Mouse (Mus musculus): ENCODE results near the gene Sass6. TPM values are rescaled to one million over a fixed set of nuclear protein-coding genes. Genes with fewer than 3 reads are reported as not detected.
"Not testable (repeated sequence)": the region's sequence is repeated elsewhere in the genome, so short reads cannot be mapped to it uniquely, and the experiment has no call there.

Gene Sass6
- polyA plus RNA-seq, 1 experiment from 2014 or later, result 28.5 TPM

DNA sequence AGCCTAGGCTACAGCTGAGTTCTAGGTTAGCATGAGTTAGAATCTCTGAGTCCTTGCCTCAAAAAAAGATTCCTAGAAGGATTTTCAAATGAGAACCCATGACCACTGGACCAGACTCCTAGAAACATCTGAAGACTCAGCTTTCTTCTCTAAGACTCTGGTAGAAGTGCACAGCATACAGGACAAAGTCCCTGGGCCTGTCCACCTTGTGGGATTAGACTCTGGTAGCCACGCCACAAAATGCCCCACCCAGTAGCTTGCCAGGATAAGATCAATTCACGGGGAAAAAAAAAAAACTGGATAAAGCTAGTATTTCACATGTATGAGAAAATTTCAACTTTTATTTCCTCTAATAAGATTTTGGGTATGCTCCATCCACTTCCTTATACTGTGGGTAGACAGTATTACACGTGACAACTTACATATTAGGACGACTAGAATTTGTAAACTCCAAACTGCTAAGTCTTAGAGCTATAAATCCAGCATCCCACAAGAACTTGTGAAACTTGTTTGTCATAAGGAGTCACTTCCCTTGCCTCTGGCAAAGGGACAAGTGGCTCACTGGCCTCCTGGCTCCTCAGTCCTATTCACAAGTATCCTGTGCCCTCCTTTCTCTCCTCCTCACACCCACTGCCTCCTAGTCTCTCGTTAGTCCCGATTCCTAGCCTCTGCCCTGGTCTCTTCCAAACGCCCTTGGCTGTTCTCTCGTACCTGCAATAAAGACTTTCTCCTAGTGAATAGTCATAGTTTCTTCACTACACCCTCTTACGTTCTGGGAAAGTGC lies 43.1 kb downstream of the Sass6 start:
- Histone ChIP-seq H3K27ac (no peak overlapping the region), H3K4me1 (replicated peaks) (no peaks in the 10 kb centered on the region), H3K27me3 (ENCODE audit: insufficient read depth, poor library complexity, severe bottlenecking) (no peaks in the 10 kb centered on the region), H3K9me3 (no peaks in the 10 kb centered on the region), H3K4me3 (no peak overlapping the region), H3K36me3 (peaks cover 100% of the 10 kb centered on the region)
- no peak for DNase-seq (ENCODE audit: low spot score)
- WGBS, result 92% methylated on average over 9 of the region's 9 CpGs

- H3K27me3 ChIP-seq (ENCODE audit: insufficient read depth, poor library complexity, severe bottlenecking), result no peaks in the 10 kb centered on the region
- no peak overlapping the region for H3K4me3 ChIP-seq
- no peaks in the 10 kb centered on the region for H3K4me1 ChIP-seq (replicated peaks)
- H3K36me3 ChIP-seq, result peaks cover 100% of the 10 kb centered on the region
- H3K9me3 ChIP-seq, result no peaks in the 10 kb centered on the region
- H3K27ac ChIP-seq, result no peak overlapping the region
- DNase-seq (ENCODE audit: low spot score), result no peak
- 86% methylated on average over 7 of the region's 7 CpGs for WGBS
Measured at GRCm38 (mm10) chr3:116638572-116638971, 43.8 kb downstream of the Sass6 start.

- WGBS, result 86% methylated on average over 1 of the region's 1 CpGs
- no peak for DNase-seq (ENCODE audit: low spot score)
- H3K36me3 ChIP-seq, result peaks cover 99% of the 10 kb centered on the region
Measured at GRCm38 (mm10) chr3:116640024-116640423, 45.2 kb downstream of the Sass6 start.

DNA sequence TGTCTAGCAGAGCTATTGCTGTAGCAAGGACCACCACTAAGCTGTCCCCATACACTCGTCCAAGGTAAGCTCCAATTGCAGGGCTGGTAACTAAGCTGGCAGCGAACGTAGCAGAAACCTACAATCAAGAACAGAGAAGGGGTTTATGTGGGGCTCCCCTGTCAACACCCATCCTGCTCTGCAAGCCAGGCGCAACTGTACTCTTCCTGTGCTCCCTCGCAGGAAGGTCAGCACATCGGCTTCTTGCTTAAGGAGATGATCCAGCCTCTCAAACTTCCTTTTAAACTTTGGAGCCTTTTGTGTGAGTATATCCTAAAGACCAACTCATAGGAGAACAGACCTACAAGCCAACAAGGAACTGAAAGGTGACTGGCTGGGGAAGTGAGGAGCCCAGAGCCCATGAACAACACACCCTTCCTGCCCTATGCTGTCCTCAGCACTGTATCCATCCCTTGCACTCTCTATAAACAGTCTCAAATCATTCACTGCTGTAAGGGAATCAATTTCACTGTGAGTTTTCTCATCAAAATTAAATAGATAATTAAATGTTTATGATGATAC lies 47.1 kb downstream of the Sass6 start:
- no peaks in the 10 kb centered on the region for H3K27me3 ChIP-seq (ENCODE audit: insufficient read depth, poor library complexity, severe bottlenecking)
- no peak for DNase-seq (ENCODE audit: low spot score)
- H3K27ac ChIP-seq, result no peak overlapping the region
- H3K4me1 ChIP-seq (replicated peaks), result no peaks in the 10 kb centered on the region
- WGBS, result 95% methylated on average over 6 of the region's 6 CpGs
- H3K4me3 ChIP-seq, result no peak overlapping the region
- peaks cover 99% of the 10 kb centered on the region for H3K36me3 ChIP-seq
- H3K9me3 ChIP-seq, result no peaks in the 10 kb centered on the region

More at GRCm38 (mm10) chr3:116640024-116640423, 45.2 kb downstream of the Sass6 start:
- H3K27me3 ChIP-seq (ENCODE audit: insufficient read depth, poor library complexity, severe bottlenecking), result no peaks in the 10 kb centered on the region
- H3K4me3 ChIP-seq, result no peak overlapping the region
- no peak overlapping the region for H3K27ac ChIP-seq
- no peaks in the 10 kb centered on the region for H3K4me1 ChIP-seq (replicated peaks)
- H3K9me3 ChIP-seq, result no peaks in the 10 kb centered on the region

DNA sequence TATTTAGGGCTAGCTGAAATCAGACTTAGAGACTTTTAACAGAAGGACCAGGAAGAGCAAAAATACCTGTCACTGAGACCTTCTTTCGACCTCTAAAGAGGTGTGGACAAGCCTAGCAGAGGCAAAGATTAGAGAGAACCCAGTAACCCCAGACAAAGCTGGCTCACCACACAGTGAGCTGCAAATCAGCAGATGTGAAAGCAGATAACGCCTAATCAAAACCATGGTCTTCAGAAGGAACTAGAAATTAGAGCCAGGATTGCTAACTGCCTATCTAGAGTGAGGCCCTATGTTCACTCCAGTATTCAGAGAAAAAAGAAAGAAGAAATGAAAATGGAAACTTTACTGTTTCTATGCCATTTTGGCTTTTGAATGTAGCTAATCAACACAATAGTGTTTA lies 47.6 kb downstream of the Sass6 start:
- Histone ChIP-seq H3K27ac (no peak overlapping the region), H3K4me3 (no peak overlapping the region), H3K27me3 (ENCODE audit: insufficient read depth, poor library complexity, severe bottlenecking) (no peaks in the 10 kb centered on the region), H3K9me3 (no peaks in the 10 kb centered on the region), H3K4me1 (replicated peaks) (no peaks in the 10 kb centered on the region), H3K36me3 (peaks cover 99% of the 10 kb centered on the region)
- DNase-seq (ENCODE audit: low spot score), result no peak
- WGBS, result 90% methylated on average over 2 of the region's 2 CpGs

- 98% methylated on average over 1 of the region's 1 CpGs for WGBS
- Histone ChIP-seq H3K4me3 (no peak overlapping the region), H3K9me3 (no peaks in the 10 kb centered on the region), H3K27me3 (ENCODE audit: insufficient read depth, poor library complexity, severe bottlenecking) (no peaks in the 10 kb centered on the region), H3K4me1 (replicated peaks) (no peaks in the 10 kb centered on the region), H3K27ac (no peak overlapping the region), H3K36me3 (peaks cover 93% of the 10 kb centered on the region)
- DNase-seq (ENCODE audit: low spot score), result no peak
Measured at GRCm38 (mm10) chr3:116646387-116646786, 51.6 kb downstream of the Sass6 start.

- no peak overlapping the region for H3K27ac ChIP-seq
- H3K36me3 ChIP-seq, result peaks cover 69% of the 10 kb centered on the region
- WGBS, result 94% methylated on average over 7 of the region's 7 CpGs
- H3K27me3 ChIP-seq (ENCODE audit: insufficient read depth, poor library complexity, severe bottlenecking), result no peaks in the 10 kb centered on the region
- no peak for DNase-seq (ENCODE audit: low spot score)
- H3K4me1 ChIP-seq (replicated peaks), result peaks cover 7% of the 10 kb centered on the region; the same call in 1 of the 2 replicates
- no peaks in the 10 kb centered on the region for H3K9me3 ChIP-seq
- no peak overlapping the region for H3K4me3 ChIP-seq
Measured at GRCm38 (mm10) chr3:116648805-116649204, 54.0 kb downstream of the Sass6 start.

DNA sequence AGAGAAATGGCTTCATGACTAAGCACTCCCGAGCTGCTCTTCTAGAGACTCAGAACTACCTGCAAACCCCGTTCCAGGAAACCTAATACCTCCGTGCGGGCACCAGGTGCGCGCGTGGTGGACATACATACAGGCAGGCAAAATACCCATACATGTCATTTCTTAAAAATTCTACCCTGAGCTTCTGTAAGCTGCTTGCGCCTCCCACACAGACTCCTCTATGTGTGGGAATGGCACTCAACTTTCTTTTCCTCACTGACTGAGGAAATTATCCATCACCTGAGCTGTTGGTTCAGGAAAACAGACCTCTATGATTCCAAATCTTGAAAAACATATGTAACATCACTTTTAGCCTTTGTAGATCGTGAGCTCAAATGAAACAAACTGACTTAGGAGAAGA lies 55.9 kb downstream of the Sass6 start:
- DNase-seq (ENCODE audit: low spot score), result no peak
- 96% methylated on average over 9 of the region's 9 CpGs for WGBS
- Histone ChIP-seq H3K36me3 (peaks cover 51% of the 10 kb centered on the region), H3K27ac (no peak overlapping the region), H3K27me3 (ENCODE audit: insufficient read depth, poor library complexity, severe bottlenecking) (no peaks in the 10 kb centered on the region), H3K9me3 (no peaks in the 10 kb centered on the region), H3K4me3 (no peak overlapping the region), H3K4me1 (replicated peaks) (peaks cover 7% of the 10 kb centered on the region; the same call in 1 of the 2 replicates)

DNA sequence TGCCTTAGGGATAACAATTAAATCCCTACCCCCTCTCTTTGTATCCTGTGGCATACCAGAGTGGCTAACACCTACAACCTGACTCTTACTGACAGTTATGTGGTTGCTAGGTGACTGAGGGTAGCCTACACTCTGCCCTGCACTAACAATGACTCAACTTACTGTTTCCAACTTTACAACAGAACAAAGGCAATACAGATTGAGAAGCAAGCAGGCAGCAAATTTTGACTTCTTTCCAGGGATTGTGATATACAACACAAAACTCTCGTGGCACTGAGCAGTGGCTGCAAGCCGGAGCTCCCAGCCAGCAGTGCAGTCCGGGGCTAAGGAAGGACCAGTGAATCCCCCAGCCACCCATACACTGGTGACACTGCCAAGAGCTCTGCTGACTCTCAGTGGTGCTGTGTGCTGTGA lies 57.3 kb downstream of the Sass6 start:
- Histone ChIP-seq H3K36me3 (peaks cover 37% of the 10 kb centered on the region), H3K9me3 (no peaks in the 10 kb centered on the region), H3K4me3 (no peak overlapping the region), H3K27ac (no peak overlapping the region), H3K27me3 (ENCODE audit: insufficient read depth, poor library complexity, severe bottlenecking) (no peaks in the 10 kb centered on the region), H3K4me1 (replicated peaks) (peaks cover 14% of the 10 kb centered on the region; the same call in 1 of the 2 replicates)
- 81% methylated on average over 3 of the region's 3 CpGs for WGBS
- no peak for DNase-seq (ENCODE audit: low spot score)

- no peak overlapping the region for H3K4me3 ChIP-seq
- H3K27ac ChIP-seq, result no peak overlapping the region
- no peaks in the 10 kb centered on the region for H3K9me3 ChIP-seq
- H3K27me3 ChIP-seq (ENCODE audit: insufficient read depth, poor library complexity, severe bottlenecking), result no peaks in the 10 kb centered on the region
- peaks cover 14% of the 10 kb centered on the region; the same call in 1 of the 2 replicates for H3K4me1 ChIP-seq (replicated peaks)
- DNase-seq (ENCODE audit: low spot score), result no peak
- H3K36me3 ChIP-seq, result peaks cover 24% of the 10 kb centered on the region
- 88% methylated on average over 5 of the region's 5 CpGs for WGBS
Measured at GRCm38 (mm10) chr3:116653278-116653945, 58.6 kb downstream of the Sass6 start.

DNA sequence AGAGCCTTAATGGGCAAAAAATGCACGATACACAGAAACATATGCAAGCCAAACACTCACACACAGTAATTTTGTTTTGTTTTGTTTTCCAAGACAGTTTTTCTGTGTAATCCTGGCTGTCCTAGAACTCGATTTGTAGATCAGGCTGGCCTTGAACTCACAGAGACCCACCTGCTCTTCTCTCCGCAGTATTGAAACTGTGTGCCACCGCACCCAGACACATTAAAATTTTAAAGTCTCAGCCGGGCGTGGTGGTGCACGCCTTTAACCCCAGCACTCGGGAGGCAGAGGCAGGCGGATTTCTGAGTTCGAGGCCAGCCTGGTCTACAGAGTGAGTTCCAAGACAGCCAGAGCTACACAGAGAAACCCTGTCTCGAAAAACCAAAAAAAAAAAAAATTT lies 59.3 kb downstream of the Sass6 start:
- H3K9me3 ChIP-seq; H3K27ac ChIP-seq; H3K4me3 ChIP-seq; H3K27me3 ChIP-seq (ENCODE audit: insufficient read depth, poor library complexity, severe bottlenecking); DNase-seq (ENCODE audit: low spot score): not testable (repeated sequence)
- WGBS, result 95% methylated on average over 11 of the region's 11 CpGs
- Histone ChIP-seq H3K36me3 (peaks cover 17% of the 10 kb centered on the region), H3K4me1 (replicated peaks) (peaks cover 17% of the 10 kb centered on the region)

DNA sequence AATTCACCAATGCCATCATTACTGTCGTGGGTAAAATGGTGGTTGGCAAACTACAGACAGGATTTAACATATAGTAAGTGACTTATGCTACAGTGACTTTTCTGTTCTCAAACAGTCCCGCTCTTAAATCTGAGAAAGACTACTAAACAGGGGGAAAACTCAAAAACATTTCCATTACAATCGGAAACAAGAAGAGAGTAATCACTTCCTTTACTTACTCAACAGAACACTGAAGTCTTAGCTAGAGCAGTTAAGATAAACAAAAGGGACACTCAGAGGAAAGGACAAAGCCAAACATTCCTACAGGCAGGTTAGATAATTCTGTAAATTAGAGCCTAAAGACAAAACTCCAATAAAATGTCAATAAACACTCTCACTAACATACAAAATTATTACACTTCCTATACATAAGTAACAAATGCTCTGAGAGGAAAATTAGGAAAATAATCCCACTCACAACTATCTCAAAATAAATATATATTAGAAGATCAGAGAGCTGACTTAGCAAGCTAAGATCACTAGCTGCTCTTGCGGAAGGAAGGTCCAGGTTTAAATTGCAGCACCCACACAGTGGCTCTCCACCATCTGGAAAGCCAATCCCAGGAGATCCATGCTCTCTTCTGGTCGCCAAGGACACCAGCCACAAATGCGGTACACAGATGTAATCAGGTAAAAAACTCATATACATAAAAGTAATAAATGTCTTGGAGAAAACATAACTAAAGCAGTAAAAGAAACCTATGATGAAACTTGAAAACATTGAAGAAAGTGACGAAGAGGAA lies 61.6 kb downstream of the Sass6 start:
- no peak for DNase-seq (ENCODE audit: low spot score)
- Histone ChIP-seq H3K27me3 (ENCODE audit: insufficient read depth, poor library complexity, severe bottlenecking) (no peaks in the 10 kb centered on the region), H3K36me3 (no peaks in the 10 kb centered on the region), H3K4me3 (no peak overlapping the region), H3K9me3 (no peaks in the 10 kb centered on the region), H3K4me1 (replicated peaks) (peaks cover 39% of the 10 kb centered on the region), H3K27ac (no peak overlapping the region)
- WGBS, result 85% methylated on average over 7 of the region's 7 CpGs

Measured in hindbrain, embryonic 10.5 days (tissue).